Mouse (Mus musculus): ENCODE measurements at regions not wholly inside any gene's neighbourhood (a gene's known extent, or its start where the extent isn't known, plus 50 kb on each side); places are given as distances from the start of the nearest gene placed in this dataset.

DNA sequence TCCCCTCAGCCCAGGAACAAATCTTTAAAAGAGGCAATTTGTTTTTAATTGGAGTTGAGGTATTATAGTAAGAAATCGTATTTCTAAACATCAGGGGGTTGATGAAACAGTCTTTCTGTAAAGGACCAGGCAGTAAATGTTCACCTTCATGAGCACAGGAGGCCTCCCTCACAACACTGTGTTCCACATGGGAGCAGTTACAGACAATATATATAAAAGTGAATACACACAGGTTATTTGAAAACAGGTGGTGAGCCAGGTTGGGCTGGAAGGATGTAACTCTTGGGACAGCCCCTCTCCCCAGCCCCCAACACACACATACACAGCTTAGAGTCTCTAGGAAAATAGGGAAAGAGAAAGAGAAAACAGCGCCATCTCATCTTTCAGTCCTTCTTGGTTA, 105.8 kb upstream of the Dyrk2 start:
- TF ChIP-seq CTCF (IDR thresholded peaks at IDR 0.05; ENCODE audit: low read depth): no peak
- no peak for TF ChIP-seq EP300 (IDR thresholded peaks at IDR 0.05; ENCODE audit: low read depth)

Measured in liver, postnatal 0 days (tissue).